Mouse (Mus musculus): Measurements from ENCODE around the gene Gm20518. TPM values are rescaled to one million over a fixed set of nuclear protein-coding genes. Genes with fewer than 3 reads are reported as not detected.

The Gm20518 gene
- polyA plus RNA-seq, 1 experiment from 2014 or later, result 0.66 TPM

DNA sequence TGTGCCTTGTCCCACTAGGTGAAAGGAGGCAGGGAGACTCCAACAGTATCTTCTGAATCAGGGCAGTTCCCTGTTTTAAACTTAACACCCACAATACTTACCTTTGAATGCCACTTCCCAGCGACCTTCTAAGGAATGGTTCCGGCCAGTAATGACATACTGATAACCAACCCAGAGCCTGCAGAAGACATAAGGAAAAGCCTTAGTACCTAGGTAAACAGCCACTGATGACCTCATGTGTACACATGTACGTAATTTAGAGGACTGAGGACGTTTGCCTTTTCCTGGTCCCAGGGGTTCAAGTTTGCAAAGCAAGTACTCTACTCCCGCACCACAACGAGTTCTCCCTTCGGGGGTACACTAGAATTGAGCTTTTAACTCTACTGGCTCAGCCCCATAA, 34.3 kb downstream of the Gm20518 start:
- Histone ChIP-seq H3K4me2 (replicated peaks) (no peak overlapping the region), H3K4me1 (no peaks in the 10 kb centered on the region), H3K9ac (no peak overlapping the region), H3K4me3 (no peak overlapping the region), H3K27ac (no peak overlapping the region), H3K27me3 (no peaks in the 10 kb centered on the region), H3K9me3 (replicated peaks) (no peaks in the 10 kb centered on the region), H3K36me3 (peaks cover 77% of the 10 kb centered on the region)
- no peak for ATAC-seq (ENCODE audit: low FRiP score)
- WGBS, result 95% methylated on average over 7 of the region's 7 CpGs

DNA sequence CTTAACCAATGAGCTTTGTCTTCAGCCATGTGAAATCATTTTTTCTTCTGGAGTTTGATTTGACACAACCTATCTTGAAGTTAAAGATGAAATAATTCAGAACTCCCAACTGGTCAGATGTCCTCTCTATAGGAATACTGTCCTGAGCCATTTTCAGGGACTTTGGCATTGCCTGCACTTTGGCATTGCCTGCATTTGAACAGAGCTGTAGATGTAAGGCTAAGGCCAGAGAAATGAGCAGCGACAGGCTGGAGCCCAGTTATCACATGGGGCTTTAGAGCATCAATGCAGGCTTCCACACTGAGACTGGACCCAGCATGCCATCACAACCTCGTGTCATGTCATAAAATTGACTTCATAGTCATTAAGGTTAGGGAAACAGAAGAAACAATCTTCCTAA, 38.2 kb downstream of the Gm20518 start:
- Histone ChIP-seq H3K4me2 (replicated peaks) (no peak overlapping the region), H3K36me3 (peaks cover 87% of the 10 kb centered on the region), H3K27ac (no peak overlapping the region), H3K4me3 (no peak overlapping the region), H3K9me3 (replicated peaks) (no peaks in the 10 kb centered on the region), H3K4me1 (no peaks in the 10 kb centered on the region), H3K27me3 (no peaks in the 10 kb centered on the region), H3K9ac (no peak overlapping the region)
- no peak for ATAC-seq (ENCODE audit: low FRiP score)
- 94% methylated on average over 2 of the region's 2 CpGs for WGBS

DNA sequence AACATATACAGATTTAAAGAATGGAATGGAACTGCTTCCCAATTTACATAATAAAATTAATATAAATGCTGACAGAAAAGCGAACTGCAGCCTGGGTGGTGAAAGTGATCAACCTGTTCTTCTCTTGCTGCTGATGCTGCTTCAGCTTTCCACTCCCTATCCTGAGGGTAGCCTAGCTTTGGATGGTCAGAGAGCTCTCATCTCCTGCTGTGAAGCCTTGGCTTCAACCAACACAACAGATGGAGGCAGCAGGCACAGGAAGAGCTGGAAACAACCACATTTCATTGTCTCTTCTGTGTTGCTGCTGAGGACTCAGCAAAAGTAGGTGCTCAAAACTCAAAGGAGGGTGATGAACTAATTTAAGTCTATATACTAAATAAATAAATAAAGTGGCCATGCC, 39.6 kb downstream of the Gm20518 start:
- no peak overlapping the region for H3K27ac ChIP-seq
- no peak for ATAC-seq (ENCODE audit: low FRiP score)
- H3K9me3 ChIP-seq (replicated peaks), result no peaks in the 10 kb centered on the region
- peaks cover 85% of the 10 kb centered on the region for H3K36me3 ChIP-seq
- no peak overlapping the region for H3K9ac ChIP-seq
- WGBS, result 100% methylated on average over 1 of the region's 1 CpGs
- H3K4me1 ChIP-seq, result no peaks in the 10 kb centered on the region
- no peak overlapping the region for H3K4me3 ChIP-seq
- H3K4me2 ChIP-seq (replicated peaks), result no peak overlapping the region
- no peaks in the 10 kb centered on the region for H3K27me3 ChIP-seq

- H3K9ac ChIP-seq, result no peak overlapping the region
- H3K4me1 ChIP-seq, result no peaks in the 10 kb centered on the region
- ATAC-seq (ENCODE audit: low FRiP score), result no peak
- peaks cover 85% of the 10 kb centered on the region for H3K36me3 ChIP-seq
- H3K4me2 ChIP-seq (replicated peaks), result no peak overlapping the region
- no peaks in the 10 kb centered on the region for H3K27me3 ChIP-seq
- H3K9me3 ChIP-seq (replicated peaks), result no peaks in the 10 kb centered on the region
- 96% methylated on average over 5 of the region's 5 CpGs for WGBS
- no peak overlapping the region for H3K27ac ChIP-seq
- H3K4me3 ChIP-seq, result no peak overlapping the region
Observed at GRCm38 (mm10) chr16:17851331-17851730, 40.1 kb downstream of the Gm20518 start.

DNA sequence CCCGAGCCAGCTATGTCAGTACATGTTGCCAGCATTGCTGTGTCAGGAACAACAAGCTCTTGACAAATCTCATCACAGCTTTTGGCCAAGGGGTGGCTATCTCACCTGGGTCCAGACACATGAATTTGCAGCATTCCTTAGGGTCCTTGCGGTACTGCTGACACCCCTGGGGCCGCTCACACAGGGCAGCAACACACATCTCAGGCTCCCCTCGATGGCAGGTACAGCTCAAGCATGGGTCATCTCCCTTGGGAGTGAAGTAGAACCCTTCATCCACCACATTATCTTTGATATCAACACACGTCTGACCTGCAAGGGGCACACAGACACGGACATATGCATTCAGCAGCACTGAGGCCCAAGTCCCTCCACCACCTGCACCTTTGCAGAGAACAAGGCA, 42.0 kb downstream of the Gm20518 start:
- no peak overlapping the region for H3K27ac ChIP-seq
- no peak for ATAC-seq (ENCODE audit: low FRiP score)
- no peaks in the 10 kb centered on the region for H3K27me3 ChIP-seq
- no peaks in the 10 kb centered on the region for H3K4me1 ChIP-seq
- no peak overlapping the region for H3K4me2 ChIP-seq (replicated peaks)
- 85% methylated on average over 6 of the region's 6 CpGs for WGBS
- no peak overlapping the region for H3K4me3 ChIP-seq
- no peak overlapping the region for H3K9ac ChIP-seq
- no peaks in the 10 kb centered on the region for H3K9me3 ChIP-seq (replicated peaks)
- peaks cover 88% of the 10 kb centered on the region for H3K36me3 ChIP-seq

DNA sequence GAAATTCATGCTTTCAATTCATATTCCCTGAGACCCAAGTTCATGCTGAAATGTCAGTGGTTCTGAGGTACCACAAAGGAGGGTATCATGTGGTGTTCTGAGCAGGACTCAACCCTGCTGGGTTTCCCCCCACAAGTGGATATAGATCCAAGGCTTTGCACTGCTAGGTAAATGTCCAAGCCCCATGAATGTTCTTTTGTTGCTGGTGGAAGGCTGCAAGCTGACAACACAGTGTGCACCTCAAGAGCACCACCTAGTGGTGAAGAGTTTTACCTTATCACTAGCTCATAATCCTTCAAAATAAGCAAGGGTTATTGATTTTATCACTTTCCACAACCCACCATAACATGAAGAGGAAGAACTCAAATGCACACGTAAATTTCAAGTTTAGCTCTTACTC, 42.5 kb downstream of the Gm20518 start:
- no peak overlapping the region for H3K9ac ChIP-seq
- no peak overlapping the region for H3K4me2 ChIP-seq (replicated peaks)
- no peak overlapping the region for H3K4me3 ChIP-seq
- no peaks in the 10 kb centered on the region for H3K9me3 ChIP-seq (replicated peaks)
- peaks cover 88% of the 10 kb centered on the region for H3K36me3 ChIP-seq
- H3K4me1 ChIP-seq, result no peaks in the 10 kb centered on the region
- 0 out of 2 replicates have a peak, but pooled peaks have one; percentile 38 for ATAC-seq (ENCODE audit: low FRiP score)
- H3K27me3 ChIP-seq, result no peaks in the 10 kb centered on the region
- H3K27ac ChIP-seq, result 0 out of 2 replicates have a peak overlapping the region, but pooled peaks have one; percentile 8
- WGBS, result 29% methylated on average over 1 of the region's 1 CpGs

DNA sequence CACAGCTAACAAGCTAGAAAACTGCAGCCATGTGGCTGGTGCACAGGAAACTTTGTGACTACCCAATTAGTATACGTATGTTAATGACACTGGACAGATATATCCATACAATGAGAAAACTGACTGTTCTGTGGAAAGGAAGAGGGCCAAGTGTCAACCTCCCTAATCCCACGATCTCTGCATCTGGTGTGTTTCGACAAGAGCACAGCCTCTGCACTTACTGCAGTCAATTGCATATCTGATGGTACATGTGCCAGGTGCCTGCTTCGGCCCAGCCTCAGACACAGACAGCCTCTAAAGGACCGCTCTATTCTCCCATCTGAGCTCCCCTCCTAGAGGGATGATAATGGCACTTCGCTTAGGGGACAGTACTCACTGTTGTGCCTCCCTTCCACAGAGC, 43.0 kb downstream of the Gm20518 start:
- Histone ChIP-seq H3K9ac (no peak overlapping the region), H3K27me3 (no peaks in the 10 kb centered on the region), H3K4me1 (no peaks in the 10 kb centered on the region)

GRCm38 (mm10) chr16:17843701-17844365, 47.6 kb downstream of the Gm20518 start:
- Histone ChIP-seq H3K4me1 (no peaks in the 10 kb centered on the region), H3K4me3 (no peak overlapping the region), H3K36me3 (peaks cover 92% of the 10 kb centered on the region), H3K9me3 (replicated peaks) (no peaks in the 10 kb centered on the region), H3K9ac (no peak overlapping the region), H3K27me3 (no peaks in the 10 kb centered on the region), H3K4me2 (replicated peaks) (no peak overlapping the region), H3K27ac (no peak overlapping the region)
- ATAC-seq (ENCODE audit: low FRiP score), result no peak
- WGBS, result 93% methylated on average over 10 of the region's 10 CpGs

More for the DNA sequence above, 43.0 kb downstream of the Gm20518 start:
- no peak overlapping the region for H3K4me3 ChIP-seq
- WGBS, result 94% methylated on average over 6 of the region's 6 CpGs
- peaks cover 90% of the 10 kb centered on the region for H3K36me3 ChIP-seq
- no peak overlapping the region for H3K4me2 ChIP-seq (replicated peaks)
- no peaks in the 10 kb centered on the region for H3K9me3 ChIP-seq (replicated peaks)
- 0 out of 2 replicates have a peak, but pooled peaks have one; percentile 11 for ATAC-seq (ENCODE audit: low FRiP score)
- H3K27ac ChIP-seq, result 0 out of 2 replicates have a peak overlapping the region, but pooled peaks have one; percentile 8

DNA sequence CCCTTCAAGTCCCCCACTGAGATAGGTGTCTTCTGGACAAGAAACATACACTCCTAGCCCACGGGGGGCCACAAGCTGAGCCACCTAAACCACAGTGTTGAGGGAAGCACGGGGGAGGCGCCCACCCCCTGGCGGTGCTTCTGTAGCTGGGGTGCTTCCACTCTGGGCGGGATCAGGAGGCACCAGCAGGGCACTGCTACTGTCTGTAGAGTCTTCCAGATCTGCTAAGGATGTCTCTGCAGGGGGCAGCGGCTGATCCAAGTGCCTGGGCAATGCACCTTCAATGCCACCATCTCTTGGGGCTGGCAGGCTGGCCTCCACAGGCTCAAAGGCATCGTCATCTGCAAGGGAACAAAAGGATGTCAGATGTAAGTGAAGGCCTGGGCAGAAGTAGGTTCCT, 49.0 kb downstream of the Gm20518 start:
- WGBS, result 94% methylated on average over 7 of the region's 7 CpGs
- Histone ChIP-seq H3K4me1 (no peaks in the 10 kb centered on the region), H3K27me3 (peaks cover 5% of the 10 kb centered on the region), H3K9me3 (replicated peaks) (no peaks in the 10 kb centered on the region), H3K36me3 (peaks cover 85% of the 10 kb centered on the region), H3K27ac (no peak overlapping the region), H3K4me2 (replicated peaks) (no peak overlapping the region), H3K9ac (no peak overlapping the region), H3K4me3 (no peak overlapping the region)
- ATAC-seq (ENCODE audit: low FRiP score), result no peak

DNA sequence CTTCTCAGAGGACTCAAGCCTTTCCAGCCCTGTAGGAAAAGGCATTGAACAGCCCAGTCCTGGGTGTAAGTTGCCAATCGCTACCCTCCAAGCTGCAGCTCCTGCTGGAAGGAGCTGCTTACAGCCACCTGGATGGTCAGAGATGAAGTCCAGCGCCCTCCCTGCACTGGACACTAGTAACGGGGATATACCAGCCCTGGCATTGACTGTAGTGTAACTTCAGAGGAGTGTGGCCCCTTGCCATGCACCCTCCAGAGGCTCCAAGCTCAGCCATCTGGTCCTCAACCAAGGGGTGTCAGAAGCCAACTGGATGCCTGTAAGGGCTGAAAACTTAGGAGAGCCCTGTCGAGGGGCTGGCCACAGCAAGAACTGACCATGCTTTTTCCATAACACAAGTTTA, 51.5 kb downstream of the Gm20518 start:
- H3K27ac ChIP-seq, result no peak overlapping the region
- H3K4me1 ChIP-seq, result no peaks in the 10 kb centered on the region
- H3K4me3 ChIP-seq, result no peak overlapping the region
- no peaks in the 10 kb centered on the region for H3K9me3 ChIP-seq (replicated peaks)
- peaks cover 30% of the 10 kb centered on the region for H3K27me3 ChIP-seq
- no peak overlapping the region for H3K9ac ChIP-seq
- no peak for ATAC-seq (ENCODE audit: low FRiP score)
- WGBS, result 91% methylated on average over 4 of the region's 4 CpGs
- H3K36me3 ChIP-seq, result peaks cover 61% of the 10 kb centered on the region
- no peak overlapping the region for H3K4me2 ChIP-seq (replicated peaks)

- H3K36me3 ChIP-seq, result peaks cover 41% of the 10 kb centered on the region
- H3K27ac ChIP-seq, result no peak within 1 kb of the TSS
- H3K27me3 ChIP-seq, result peaks cover 48% of the 10 kb centered on the region
- WGBS, result 83% methylated on average over 6 of the region's 6 CpGs
- H3K4me3 ChIP-seq, result no peak within 1 kb of the TSS
- no peak for ATAC-seq (ENCODE audit: low FRiP score)
- peaks cover 12% of the 10 kb centered on the region for H3K4me1 ChIP-seq
- H3K4me2 ChIP-seq (replicated peaks), result no peak within 1 kb of the TSS
- no peaks in the 10 kb centered on the region for H3K9me3 ChIP-seq (replicated peaks)
- H3K9ac ChIP-seq, result no peak within 1 kb of the TSS
Observed at GRCm38 (mm10) chr16:17838051-17838450, 53.4 kb downstream of the Gm20518 start, which contains the start of gene Car15. Gene Car15, minus strand, starts transcription at chr16:17838364.

- WGBS, result 49% methylated on average over 13 of the region's 13 CpGs
- H3K36me3 ChIP-seq, result peaks cover 16% of the 10 kb centered on the region; the same call in 1 of the 2 replicates
- peaks cover 74% of the 10 kb centered on the region for H3K27me3 ChIP-seq
- peaks cover 18% of the 10 kb centered on the region for H3K4me1 ChIP-seq
- ATAC-seq (ENCODE audit: low FRiP score), result no peak
- no peak overlapping the region for H3K9ac ChIP-seq
- H3K4me2 ChIP-seq (replicated peaks), result no peak overlapping the region
- no peaks in the 10 kb centered on the region for H3K9me3 ChIP-seq (replicated peaks)
- no peak overlapping the region for H3K27ac ChIP-seq
- H3K4me3 ChIP-seq, result no peak overlapping the region
Observed at GRCm38 (mm10) chr16:17835481-17835880, 56.0 kb downstream of the Gm20518 start.

GRCm38 (mm10) chr16:17834543-17834942, 56.9 kb downstream of the Gm20518 start:
- 0 out of 2 replicates have a peak, but pooled peaks have one; percentile 6 for ATAC-seq (ENCODE audit: low FRiP score)
- Histone ChIP-seq H3K9me3 (replicated peaks) (no peaks in the 10 kb centered on the region), H3K4me1 (peaks cover 18% of the 10 kb centered on the region), H3K27ac (peak overlapping the region; percentile 82), H3K4me3 (peak overlapping the region; percentile 65), H3K27me3 (peaks cover 83% of the 10 kb centered on the region), H3K4me2 (replicated peaks) (peak overlapping the region; percentile 99), H3K9ac (peak overlapping the region; percentile 77), H3K36me3 (peaks cover 7% of the 10 kb centered on the region; the same call in 1 of the 2 replicates)
- WGBS, result 56% methylated on average over 7 of the region's 7 CpGs

Data from hindbrain, embryonic 12.5 days (tissue).